Mouse (Mus musculus) liver, embryonic 14.5 days (tissue): ENCODE measurements around the gene Usp15.

Experiments used
- CTCF ChIP-seq: IDR thresholded peaks from 2 replicates; pipeline ENCODE4 v1.5.1; 2016; ENCODE audit warnings: antibody characterized with exemption, low read depth, control low read depth
- EP300 ChIP-seq: IDR thresholded peaks from 2 replicates; pipeline ENCODE4 v1.6.1; 2016; ENCODE audit warnings: antibody characterized with exemption, low read depth

GRCm38 (mm10) chr10:123094504-123094903 is 102.3 kb downstream of the Usp15 start:
- TF ChIP-seq CTCF, result no peak
- TF ChIP-seq EP300, result no peak
